Mouse (Mus musculus): ENCODE data around the gene Slc44a3. TPM values are rescaled to one million over a fixed set of nuclear protein-coding genes. Genes with fewer than 3 reads are reported as not detected.

Gene Slc44a3
- polyA plus RNA-seq, 3 experiments from 2014 or later, result not detected

GRCm38 (mm10) chr3:121458545-121459492, 73.4 kb downstream of the Slc44a3 start:
- ATAC-seq, result no peak

- no peak for ATAC-seq
These were observed 80.8 kb downstream of the Slc44a3 start for GRCm38 (mm10) chr3:121451404-121451803.

GRCm38 (mm10) chr3:121449527-121449926, 82.7 kb downstream of the Slc44a3 start:
- ATAC-seq, result no peak

GRCm38 (mm10) chr3:121448606-121449005, 83.6 kb downstream of the Slc44a3 start:
- no peak for ATAC-seq

GRCm38 (mm10) chr3:121448029-121448468, 84.2 kb downstream of the Slc44a3 start:
- ATAC-seq, result no peak

GRCm38 (mm10) chr3:121446454-121446853, 85.8 kb downstream of the Slc44a3 start:
- no peak for ATAC-seq

- no peak for ATAC-seq
These were observed 87.8 kb downstream of the Slc44a3 start for GRCm38 (mm10) chr3:121444414-121444813.

GRCm38 (mm10) chr3:121443861-121444271, 88.3 kb downstream of the Slc44a3 start:
- ATAC-seq, result no peak

GRCm38 (mm10) chr3:121442288-121442687, 89.9 kb downstream of the Slc44a3 start:
- no peak for ATAC-seq

- ATAC-seq, result no peak
These were observed 90.7 kb downstream of the Slc44a3 start for GRCm38 (mm10) chr3:121441504-121441903.

GRCm38 (mm10) chr3:121439623-121440161, 92.5 kb downstream of the Slc44a3 start:
- ATAC-seq, result no peak

GRCm38 (mm10) chr3:121437996-121438395, 94.2 kb downstream of the Slc44a3 start:
- ATAC-seq, result no peak

GRCm38 (mm10) chr3:121437070-121437469, 95.1 kb downstream of the Slc44a3 start:
- no peak for ATAC-seq

GRCm38 (mm10) chr3:121435296-121435695, 96.9 kb downstream of the Slc44a3 start:
- ATAC-seq, result no peak

- ATAC-seq, result no peak
These were observed 98.2 kb downstream of the Slc44a3 start for GRCm38 (mm10) chr3:121433968-121434533.

- no peak for ATAC-seq
These were observed 98.8 kb downstream of the Slc44a3 start for GRCm38 (mm10) chr3:121433359-121433758.

- ATAC-seq, result no peak
These were observed 101.8 kb downstream of the Slc44a3 start for GRCm38 (mm10) chr3:121430289-121430936.

- ATAC-seq, result no peak
These were observed 102.7 kb downstream of the Slc44a3 start for GRCm38 (mm10) chr3:121429469-121429868.

GRCm38 (mm10) chr3:121428696-121429259, 103.4 kb downstream of the Slc44a3 start:
- no peak for ATAC-seq

- ATAC-seq, result no peak
These were observed 104.0 kb downstream of the Slc44a3 start for GRCm38 (mm10) chr3:121428230-121428629.

GRCm38 (mm10) chr3:121427520-121427908, 104.7 kb downstream of the Slc44a3 start:
- ATAC-seq, result no peak

Data from inflammation-experienced regulatory T-cells, adult 6 months (primary cell).